Mouse (Mus musculus) midbrain, embryonic 12.5 days (tissue): ENCODE measurements at regions not wholly inside any gene's neighbourhood (a gene's known extent, or its start where the extent isn't known, plus 50 kb on each side); places are given as distances from the start of the nearest gene placed in this dataset.

ENCODE experiments used
- ATAC-seq: fragments of 200-750 bp; cut with Nextera tagmentation; 2 replicates; pipeline ENCODE4 v1.8.0; 2017; ENCODE audit warnings: low read depth, moderate TSS enrichment, moderate library complexity; ENCODE audit not compliant: low FRiP score
- H3K27ac ChIP-seq: fragments of 300-500 bp; sonication (generic); replicated peaks from 2 replicates; pipeline ENCODE4 v1.5.1; 2016; ENCODE audit warnings: mild to moderate bottlenecking
- H3K27me3 ChIP-seq: fragments of 300-500 bp; sonication (generic); 2 replicates; pipeline ENCODE4 v1.6.1; 2016; ENCODE audit warnings: mild to moderate bottlenecking
- H3K36me3 ChIP-seq: fragments of 300-500 bp; sonication (generic); 2 replicates; pipeline ENCODE4 v1.6.1; 2016
- H3K4me1 ChIP-seq: fragments of 300-500 bp; sonication (generic); 2 replicates; pipeline ENCODE4 v1.6.1; 2016
- H3K4me2 ChIP-seq: fragments of 300-500 bp; sonication (generic); replicated peaks from 2 replicates; pipeline ENCODE4 v1.6.1; 2016; ENCODE audit warnings: mild to moderate bottlenecking, moderate library complexity
- H3K4me3 ChIP-seq: fragments of 300-500 bp; sonication (generic); 2 replicates; pipeline ENCODE4 v1.5.1; 2016; ENCODE audit warnings: mild to moderate bottlenecking
- H3K9ac ChIP-seq: fragments of 300-500 bp; sonication (generic); replicated peaks from 2 replicates; pipeline ENCODE4 v1.6.1; 2016; ENCODE audit warnings: mild to moderate bottlenecking, moderate library complexity
- H3K9me3 ChIP-seq: fragments of 300-500 bp; sonication (generic); 2 replicates; pipeline ENCODE4 v1.6.1; 2016; ENCODE audit warnings: mild to moderate bottlenecking
- WGBS: fragments of 180-500 bp; shearing (Covaris S2); methylation state at CpG from one replicate; pipeline ENCODE4 v1.1.7; 2016; 5-methylcytosine and 5-hydroxymethylcytosine counted together

DNA sequence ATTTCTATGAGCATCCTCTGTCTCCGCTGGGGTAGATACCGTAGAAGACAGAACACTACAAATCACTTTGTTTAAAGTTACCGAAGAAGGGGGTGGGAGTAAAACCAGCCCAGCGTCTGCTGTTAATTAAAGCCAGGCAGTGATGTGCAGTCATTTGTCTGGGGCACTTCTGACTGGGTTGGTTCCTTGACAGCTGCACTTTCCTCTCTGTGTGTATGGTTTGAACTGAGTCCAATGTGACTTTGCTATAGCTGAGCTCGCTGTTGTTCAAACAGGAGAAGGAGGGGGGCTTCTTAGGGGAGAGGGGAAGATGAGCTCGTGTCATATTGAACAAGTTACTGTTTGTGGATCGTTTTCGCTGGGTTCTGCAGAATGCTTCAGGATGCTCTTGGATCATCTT is 113.7 kb upstream of the Runx1 start:
- ATAC-seq: no peak
- Histone ChIP-seq H3K27ac (no peak overlapping the region), H3K4me2 (no peak overlapping the region), H3K4me3 (no peak overlapping the region), H3K4me1 (no peaks in the 10 kb centered on the region), H3K27me3 (no peaks in the 10 kb centered on the region), H3K36me3 (no peaks in the 10 kb centered on the region), H3K9ac (no peak overlapping the region), H3K9me3 (no peaks in the 10 kb centered on the region)
- 69% methylated on average over 8 of the region's 8 CpGs for WGBS

DNA sequence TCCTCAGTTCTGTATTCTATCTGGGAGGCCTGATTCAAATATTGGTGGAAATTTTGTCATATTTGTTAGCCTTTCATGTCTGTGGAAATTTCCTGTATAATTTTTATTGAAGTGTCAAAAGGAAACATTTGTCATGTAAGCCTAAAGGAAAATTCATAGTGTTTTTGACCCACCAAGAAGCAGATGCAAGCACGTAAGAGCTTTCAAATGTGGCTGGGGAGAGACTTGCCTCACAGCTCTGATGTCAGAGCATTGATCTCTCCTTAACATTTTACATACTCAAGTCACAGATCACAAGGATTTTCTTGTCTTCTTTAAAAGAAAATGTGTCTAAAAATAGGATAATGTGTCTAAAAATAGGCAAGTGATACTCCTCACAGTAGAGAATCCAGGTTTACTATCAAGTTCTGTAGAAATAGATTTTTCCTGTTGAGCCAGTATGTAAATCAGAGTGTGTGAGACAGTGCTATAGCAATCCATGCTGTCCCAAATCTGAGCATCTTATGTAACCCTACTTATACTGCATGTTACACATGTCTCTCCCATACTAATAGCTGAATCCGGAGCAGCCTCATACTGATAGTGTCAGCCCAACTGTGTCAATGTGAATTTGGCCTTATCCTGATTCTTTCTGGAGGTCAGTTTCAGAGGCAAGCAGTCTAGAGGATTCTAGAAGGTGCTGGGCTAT is 110.0 kb upstream of the Runx1 start:
- Histone ChIP-seq H3K27me3 (no peaks in the 10 kb centered on the region), H3K4me1 (no peaks in the 10 kb centered on the region), H3K4me2 (no peak overlapping the region), H3K36me3 (no peaks in the 10 kb centered on the region), H3K9ac (no peak overlapping the region), H3K4me3 (no peak overlapping the region), H3K27ac (no peak overlapping the region), H3K9me3 (no peaks in the 10 kb centered on the region)
- 92% methylated on average over 2 of the region's 2 CpGs for WGBS
- ATAC-seq: no peak

DNA sequence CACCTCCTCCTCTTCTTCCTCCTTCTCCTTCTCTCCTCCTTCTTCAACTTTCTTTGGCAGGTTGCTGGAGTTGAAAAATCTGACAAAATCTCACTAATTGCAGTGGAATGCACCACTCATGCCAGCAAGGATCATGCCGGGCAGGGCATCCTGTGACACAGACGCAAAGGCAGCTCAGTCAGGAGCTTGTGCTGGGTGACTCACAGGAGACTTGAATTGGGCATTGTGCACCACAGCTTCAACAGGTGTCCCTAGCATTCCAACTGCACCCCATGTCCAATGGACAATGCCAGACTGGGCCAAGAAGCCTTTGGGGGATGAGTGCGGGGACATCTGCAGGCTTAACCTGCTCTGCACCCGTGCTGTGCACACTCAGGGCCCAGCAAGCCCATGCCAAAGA is 104.2 kb upstream of the Runx1 start:
- Histone ChIP-seq H3K9ac (no peak overlapping the region), H3K9me3 (no peaks in the 10 kb centered on the region), H3K36me3 (no peaks in the 10 kb centered on the region), H3K4me3 (no peak overlapping the region), H3K27me3 (no peaks in the 10 kb centered on the region), H3K4me1 (no peaks in the 10 kb centered on the region), H3K4me2 (no peak overlapping the region), H3K27ac (no peak overlapping the region)
- no peak for ATAC-seq
- WGBS: 87% methylated on average over 4 of the region's 4 CpGs

DNA sequence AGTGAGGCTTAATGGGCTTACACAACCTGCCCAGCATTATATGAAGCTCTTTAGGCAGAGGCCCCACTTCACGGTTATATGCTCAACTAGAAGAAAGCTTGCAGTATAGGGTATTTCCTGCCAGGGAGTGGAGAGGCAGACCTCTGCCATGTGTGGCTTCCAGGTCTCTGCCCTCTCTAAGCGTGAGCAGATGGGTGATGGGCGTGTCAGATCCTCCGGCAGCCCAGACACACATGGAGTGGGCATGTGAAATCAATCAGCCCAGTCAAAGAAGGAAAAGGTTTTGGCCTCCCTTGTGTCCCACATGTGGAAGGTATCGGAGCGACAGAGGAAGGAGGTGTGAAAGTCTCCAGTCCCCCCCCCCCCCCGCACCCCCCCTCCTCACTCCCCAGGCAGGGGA is 102.3 kb upstream of the Runx1 start:
- Histone ChIP-seq H3K9ac (no peak overlapping the region), H3K4me1 (no peaks in the 10 kb centered on the region), H3K4me2 (no peak overlapping the region), H3K27ac (no peak overlapping the region), H3K9me3 (no peaks in the 10 kb centered on the region), H3K4me3 (no peak overlapping the region), H3K27me3 (no peaks in the 10 kb centered on the region), H3K36me3 (no peaks in the 10 kb centered on the region)
- no peak for ATAC-seq
- 72% methylated on average over 7 of the region's 7 CpGs for WGBS

DNA sequence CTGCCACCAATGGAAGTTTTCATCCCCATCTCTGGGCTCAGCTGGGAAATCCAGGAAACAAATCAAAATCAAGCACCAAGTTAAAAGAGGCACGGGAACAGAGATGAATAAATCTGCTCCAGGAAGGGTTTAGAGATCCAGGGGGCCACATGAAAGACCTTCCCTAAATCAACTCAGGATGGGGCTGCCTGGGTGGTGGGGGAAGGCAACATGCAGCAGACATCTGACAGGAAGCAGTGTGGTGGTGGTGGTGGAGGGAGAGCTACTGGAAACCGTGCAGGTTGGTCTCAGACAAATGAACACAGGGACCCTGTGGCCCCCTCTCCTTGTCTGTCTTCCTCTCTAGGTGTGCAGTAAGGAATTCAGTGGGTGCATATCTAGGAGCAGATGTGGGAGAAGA is 101.7 kb upstream of the Runx1 start:
- Histone ChIP-seq H3K4me3 (no peak overlapping the region), H3K4me1 (no peaks in the 10 kb centered on the region), H3K27ac (no peak overlapping the region), H3K4me2 (no peak overlapping the region), H3K36me3 (no peaks in the 10 kb centered on the region), H3K27me3 (no peaks in the 10 kb centered on the region), H3K9ac (no peak overlapping the region), H3K9me3 (no peaks in the 10 kb centered on the region)
- no peak for ATAC-seq
- WGBS: 54% methylated on average over 2 of the region's 2 CpGs

DNA sequence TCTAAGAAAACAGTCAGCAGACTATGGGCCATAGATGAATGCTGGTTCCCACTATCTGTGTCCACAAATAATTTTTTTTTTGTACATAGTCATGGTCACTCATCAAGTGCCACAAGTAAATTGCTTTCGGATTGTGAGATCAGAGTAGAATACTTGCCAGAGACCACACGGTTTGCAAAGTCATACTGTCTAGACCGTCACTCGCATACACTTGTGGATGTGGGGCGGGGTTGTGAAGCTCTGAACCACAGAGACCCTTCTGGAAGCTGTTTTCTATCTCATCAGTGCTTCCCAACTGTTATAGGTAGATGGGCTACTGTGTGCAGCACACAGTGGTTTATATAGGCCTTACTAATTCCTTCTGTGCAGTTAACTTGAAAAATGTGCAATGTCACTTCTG is 100.9 kb upstream of the Runx1 start:
- no peak for ATAC-seq
- Histone ChIP-seq H3K27ac (no peak overlapping the region), H3K4me2 (no peak overlapping the region), H3K4me3 (no peak overlapping the region), H3K36me3 (no peaks in the 10 kb centered on the region), H3K9ac (no peak overlapping the region), H3K4me1 (no peaks in the 10 kb centered on the region), H3K27me3 (no peaks in the 10 kb centered on the region), H3K9me3 (no peaks in the 10 kb centered on the region)
- 87% methylated on average over 5 of the region's 5 CpGs for WGBS

DNA sequence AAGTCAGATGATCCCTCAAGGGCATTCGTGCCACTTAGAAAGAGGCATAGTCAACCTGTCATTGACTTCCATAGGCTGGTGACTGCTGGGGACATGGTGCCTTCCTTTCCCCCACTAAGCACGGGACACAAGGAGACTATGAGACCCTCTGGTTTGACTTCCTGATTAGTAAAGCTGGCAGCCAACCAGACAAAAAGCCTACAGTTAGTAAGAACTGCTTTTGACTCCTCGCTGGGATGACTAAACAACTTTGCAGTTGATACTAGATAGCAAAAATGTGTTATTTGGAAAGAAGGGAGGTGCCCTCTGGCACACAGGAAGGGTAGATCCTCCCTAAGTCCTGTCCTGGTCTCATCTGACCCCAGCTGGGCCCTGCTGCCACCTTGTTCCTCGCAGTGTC is 95.0 kb upstream of the Runx1 start:
- Histone ChIP-seq H3K36me3 (no peaks in the 10 kb centered on the region), H3K9ac (no peak overlapping the region), H3K4me3 (no peak overlapping the region), H3K27me3 (no peaks in the 10 kb centered on the region), H3K27ac (no peak overlapping the region), H3K9me3 (no peaks in the 10 kb centered on the region), H3K4me1 (no peaks in the 10 kb centered on the region), H3K4me2 (no peak overlapping the region)
- WGBS: 86% methylated on average over 4 of the region's 4 CpGs
- no peak for ATAC-seq

DNA sequence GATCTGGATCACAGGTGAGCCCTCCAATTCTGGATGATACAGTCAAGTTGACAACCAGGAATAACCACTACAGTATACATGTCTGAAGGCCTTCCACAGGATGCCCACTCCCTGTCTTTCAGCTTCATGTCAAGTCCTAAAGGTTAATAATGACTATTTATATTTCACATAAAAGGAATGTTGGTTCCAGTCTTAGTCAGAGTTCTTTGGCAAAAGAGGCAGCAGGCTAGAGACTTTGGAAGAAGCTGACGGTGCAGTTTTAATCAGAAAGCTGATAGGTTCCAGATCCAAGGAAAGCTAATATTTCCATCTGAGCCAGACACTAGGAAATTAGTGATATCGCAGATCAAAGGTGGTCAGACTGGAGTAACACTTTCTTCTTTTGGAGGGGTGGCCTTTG is 91.4 kb upstream of the Runx1 start:
- Histone ChIP-seq H3K9ac (no peak overlapping the region), H3K27me3 (no peaks in the 10 kb centered on the region), H3K36me3 (no peaks in the 10 kb centered on the region), H3K4me2 (no peak overlapping the region), H3K4me3 (no peak overlapping the region), H3K27ac (no peak overlapping the region), H3K9me3 (no peaks in the 10 kb centered on the region), H3K4me1 (no peaks in the 10 kb centered on the region)
- 95% methylated on average over 2 of the region's 2 CpGs for WGBS
- ATAC-seq: no peak

DNA sequence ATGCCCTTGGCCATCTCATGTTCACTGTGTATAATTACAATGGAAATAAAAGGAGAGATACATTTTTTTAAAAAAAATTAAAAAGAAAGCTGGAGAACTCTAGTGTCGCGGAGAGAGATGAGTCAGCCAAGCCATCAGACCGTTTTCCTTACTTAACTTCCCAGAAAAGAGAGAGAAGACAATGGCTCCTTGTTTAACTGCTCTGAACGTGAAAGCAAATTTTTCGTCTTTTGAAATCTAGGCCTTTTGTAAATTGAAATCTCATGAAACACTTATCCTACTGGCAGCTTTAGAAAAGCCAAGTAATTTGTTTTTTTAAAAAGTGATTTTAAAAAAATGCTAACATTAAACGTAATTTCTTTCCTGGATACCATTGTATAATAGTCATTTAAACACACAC is 89.7 kb upstream of the Runx1 start:
- no peaks in the 10 kb centered on the region for H3K36me3 ChIP-seq
- H3K9ac ChIP-seq: no peak overlapping the region
- no peaks in the 10 kb centered on the region for H3K4me1 ChIP-seq
- H3K4me2 ChIP-seq: no peak overlapping the region
- no peaks in the 10 kb centered on the region for H3K9me3 ChIP-seq
- H3K27me3 ChIP-seq: no peaks in the 10 kb centered on the region
- no peak overlapping the region for H3K27ac ChIP-seq
- 69% methylated on average over 6 of the region's 6 CpGs for WGBS
- H3K4me3 ChIP-seq: no peak overlapping the region
- no peak for ATAC-seq

DNA sequence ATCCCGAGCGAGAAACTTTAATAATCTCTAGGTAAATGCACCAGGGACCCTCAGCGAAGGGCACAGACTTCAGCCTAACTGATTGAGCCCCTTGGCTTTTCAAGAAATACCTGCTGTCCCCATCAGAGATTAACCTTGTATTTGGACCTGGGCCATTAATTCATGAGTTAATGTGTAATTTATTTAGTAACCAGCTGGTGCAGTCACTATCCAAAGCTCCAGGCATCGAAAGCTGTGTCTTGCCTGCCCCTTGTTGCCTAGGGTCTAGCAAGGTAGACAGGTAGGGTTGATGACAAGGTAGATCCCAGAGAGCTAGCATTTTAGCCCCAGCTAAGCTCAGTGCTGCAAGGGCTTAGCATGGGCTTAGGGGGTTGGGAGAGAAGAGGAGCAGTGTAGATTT is 80.9 kb upstream of the Runx1 start:
- no peaks in the 10 kb centered on the region for H3K36me3 ChIP-seq
- no peak for ATAC-seq
- H3K4me2 ChIP-seq: no peak overlapping the region
- 92% methylated on average over 4 of the region's 4 CpGs for WGBS
- H3K27ac ChIP-seq: no peak overlapping the region
- H3K4me1 ChIP-seq: peaks cover 9% of the 10 kb centered on the region; the same call in 1 of the 2 replicates
- no peak overlapping the region for H3K9ac ChIP-seq
- H3K4me3 ChIP-seq: no peak overlapping the region
- H3K9me3 ChIP-seq: no peaks in the 10 kb centered on the region
- no peaks in the 10 kb centered on the region; the same call in 1 of the 2 replicates for H3K27me3 ChIP-seq

DNA sequence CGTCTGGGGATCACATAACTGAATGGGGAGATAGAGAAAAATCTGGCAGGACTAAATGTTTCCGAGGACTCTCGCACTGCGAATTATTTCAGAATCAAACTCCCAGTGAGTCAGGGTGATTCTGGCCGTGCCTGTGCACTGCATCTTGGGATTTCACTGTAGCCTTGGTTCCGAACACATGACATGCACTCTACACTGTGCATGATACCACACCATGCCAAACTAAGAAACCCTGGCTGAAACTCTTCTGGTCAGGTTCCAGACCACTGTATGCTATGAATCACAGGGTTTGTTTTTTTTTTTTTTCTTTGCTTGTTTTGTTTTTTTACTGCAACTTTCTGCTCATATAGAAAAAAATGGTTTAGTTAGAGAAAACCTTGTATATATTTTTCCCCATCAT is 79.7 kb upstream of the Runx1 start:
- no peak overlapping the region for H3K4me2 ChIP-seq
- no peak overlapping the region for H3K9ac ChIP-seq
- H3K27me3 ChIP-seq: no peaks in the 10 kb centered on the region; the same call in 1 of the 2 replicates
- no peak overlapping the region for H3K27ac ChIP-seq
- ATAC-seq: no peak
- no peaks in the 10 kb centered on the region for H3K9me3 ChIP-seq
- WGBS: 95% methylated on average over 6 of the region's 6 CpGs
- H3K4me1 ChIP-seq: peaks cover 9% of the 10 kb centered on the region; the same call in 1 of the 2 replicates
- H3K4me3 ChIP-seq: no peak overlapping the region
- no peaks in the 10 kb centered on the region for H3K36me3 ChIP-seq

DNA sequence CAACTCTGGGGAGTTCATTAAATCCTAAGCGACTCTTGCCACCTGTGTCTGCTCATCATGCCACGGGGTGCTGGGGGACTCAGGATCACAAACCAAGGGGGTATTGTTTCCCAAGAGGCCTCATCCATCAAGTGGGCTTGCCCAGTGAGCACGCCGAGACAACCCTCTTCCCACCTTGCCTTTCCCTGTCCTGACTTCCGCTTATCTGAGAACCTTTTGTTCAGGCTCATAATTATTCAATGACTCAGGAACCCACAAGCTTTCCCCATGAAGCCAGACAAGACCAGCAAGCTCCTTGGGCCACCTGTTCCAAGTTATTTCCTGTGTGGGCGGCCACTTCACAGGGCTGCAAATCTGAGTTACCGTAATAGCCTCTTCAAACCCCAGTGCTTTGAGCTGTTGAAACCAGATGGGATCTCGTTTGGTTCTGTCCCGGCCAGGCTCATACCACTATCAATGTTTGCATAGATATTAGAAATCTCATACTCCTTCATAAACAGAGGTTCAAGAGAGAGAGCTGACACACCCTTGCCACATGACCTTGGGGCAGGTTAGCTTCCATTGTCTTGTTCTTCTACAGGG is 78.0 kb upstream of the Runx1 start:
- H3K4me1 ChIP-seq: peaks cover 9% of the 10 kb centered on the region; the same call in 1 of the 2 replicates
- WGBS: 82% methylated on average over 9 of the region's 9 CpGs
- no peaks in the 10 kb centered on the region for H3K9me3 ChIP-seq

DNA sequence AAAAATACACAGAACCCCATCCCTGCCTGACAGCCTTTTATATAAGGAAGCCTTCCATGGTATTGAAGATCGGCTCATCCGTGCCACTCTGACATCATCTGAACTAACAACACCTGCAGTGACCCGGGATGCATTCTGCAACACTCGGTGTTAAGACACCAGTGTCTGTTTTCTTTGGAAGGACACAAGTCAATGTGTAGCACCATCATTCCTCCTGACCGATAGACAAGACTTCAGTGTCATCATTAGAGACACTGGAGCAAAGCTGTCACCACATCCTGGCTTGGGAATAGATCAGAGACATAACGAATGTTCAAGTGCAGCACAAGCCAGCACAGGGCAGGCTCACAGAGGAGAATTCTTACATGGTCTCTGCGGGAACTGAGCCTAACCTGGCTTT is 77.5 kb upstream of the Runx1 start:
- H3K9ac ChIP-seq: no peak overlapping the region
- H3K9me3 ChIP-seq: no peaks in the 10 kb centered on the region
- WGBS: 93% methylated on average over 7 of the region's 7 CpGs
- H3K4me2 ChIP-seq: no peak overlapping the region
- no peak for ATAC-seq
- H3K36me3 ChIP-seq: no peaks in the 10 kb centered on the region
- no peak overlapping the region for H3K4me3 ChIP-seq
- H3K4me1 ChIP-seq: peaks cover 9% of the 10 kb centered on the region; the same call in 1 of the 2 replicates
- no peak overlapping the region for H3K27ac ChIP-seq
- no peaks in the 10 kb centered on the region; the same call in 1 of the 2 replicates for H3K27me3 ChIP-seq

More for the DNA sequence above, 78.0 kb upstream of the Runx1 start:
- ATAC-seq: no peak
- no peaks in the 10 kb centered on the region for H3K36me3 ChIP-seq
- H3K9ac ChIP-seq: no peak overlapping the region
- H3K27ac ChIP-seq: no peak overlapping the region
- no peak overlapping the region for H3K4me3 ChIP-seq
- no peaks in the 10 kb centered on the region; the same call in 1 of the 2 replicates for H3K27me3 ChIP-seq
- no peak overlapping the region for H3K4me2 ChIP-seq
